Mouse (Mus musculus) neural tube, postnatal 0 days (tissue): ENCODE measurements around the gene Prdm2. TPM values are rescaled to one million over a fixed set of nuclear protein-coding genes. Genes with fewer than 3 reads are reported as not detected.

ENCODE experiments used
- microRNA-seq: library from miRNA; unstranded; fragments of <30 nt; microRNA quantifications from one replicate; pipeline ENCODE4, GENCODE M21; 2016
- polyA plus RNA-seq: library from polyadenylated mRNA; unstranded; fragments of >200 nt; fragmentation: Nextera tagmentation; extraction: Ambion mirVana; gene quantifications from 2 replicates; pipeline ENCODE4 v1.2.1, GENCODE M21; 2015

Prdm2 gene
- 12.0 and 12.1 TPM in 2 replicates for polyA plus RNA-seq

GRCm38 (mm10) chr4:143212341-143213174 is at the start of gene Prdm2:
Gene Prdm2, minus strand, starts transcription at chr4:143212995.

Small RNAs within 50 kb of the gene (microRNA-seq; reads per million reads assigned to microRNA genes)
- gene Mir7021 = 2.0 reads per million

Other genes with a start within 250 kb of the Prdm2 start
- gene Pdpn, start 86.6 kb upstream of the Prdm2 start, polyA plus RNA-seq = 27.6 and 29.9 TPM in 2 replicates
- gene Lrrc38, start 136.8 kb upstream of the Prdm2 start, polyA plus RNA-seq = 0.92 and 1.1 TPM in 2 replicates
- gene Pramel1, start 181.4 kb upstream of the Prdm2 start, polyA plus RNA-seq = not detected in 2 replicates
- 12.2 and 13.5 TPM in 2 replicates for gene Pramef8, start 199.4 kb upstream of the Prdm2 start, polyA plus RNA-seq
- not detected in 2 replicates for gene Oog4, start 237.3 kb upstream of the Prdm2 start, polyA plus RNA-seq